Mouse (Mus musculus) CH12.LX (cell line): Measurements from ENCODE around the gene Arhgef17. TPM values are rescaled to one million over a fixed set of nuclear protein-coding genes. Genes with fewer than 3 reads are reported as not detected.

Source experiments
- DNase-seq: peaks from one replicate; pipeline ENCODE4 v3.0.0-alpha.2; 2013; ENCODE audit errors: extremely low read depth
- H3K27ac ChIP-seq: 2 replicates; pipeline ENCODE4 v1.5.1; 2012; ENCODE audit warnings: low read depth, mild to moderate bottlenecking, control low read depth, moderate library complexity; ENCODE audit not compliant: insufficient read depth
- H3K27me3 ChIP-seq: replicated peaks from 2 replicates; pipeline ENCODE3; 2012; ENCODE audit warnings: inconsistent platforms
- H3K36me3 ChIP-seq, 2 experiments: replicated peaks in 1 of 2; 2 replicates each; pipeline versions ENCODE3 to v1.6.1; 2012; ENCODE audit warnings: inconsistent platforms in 1 of 2, low read length in 1 of 2, mild to moderate bottlenecking in 1 of 2, mixed read lengths in 1 of 2, moderate library complexity in 1 of 2; ENCODE audit not compliant: control insufficient read depth in 1 of 2, insufficient read depth in 1 of 2
- H3K4me1 ChIP-seq, 2 experiments: 2 replicates each; pipeline ENCODE4 v1.6.1; 2012; ENCODE audit warnings: inconsistent platforms in 1 of 2, moderate library complexity in 1 of 2; ENCODE audit not compliant: insufficient read depth in 2 of 2, control insufficient read depth in 1 of 2
- H3K4me2 ChIP-seq: 2 replicates; pipeline ENCODE4 v1.6.1; 2012; ENCODE audit warnings: low read depth, mild to moderate bottlenecking, control low read depth; ENCODE audit not compliant: poor library complexity, insufficient read depth, severe bottlenecking
- H3K4me3 ChIP-seq, 3 experiments: fragments of 150-350 bp in 1 of 3; sonication (generic) in 1 of 3; replicated peaks in 1 of 3; 2 replicates each; pipeline versions ENCODE3 to v1.5.1; 2011 to 2012; ENCODE audit warnings: low read depth in 2 of 3, low read length in 2 of 3, mild to moderate bottlenecking in 2 of 3, moderate library complexity in 2 of 3, control low read depth in 1 of 3, improper control_type of control experiment in 1 of 3, inconsistent platforms in 1 of 3, mixed read lengths in 1 of 3; ENCODE audit not compliant: poor library complexity in 1 of 3
- H3K79me2 ChIP-seq: replicated peaks from 2 replicates; pipeline ENCODE4 v1.6.1; 2012; ENCODE audit warnings: mild to moderate bottlenecking, moderate library complexity; ENCODE audit not compliant: control insufficient read depth, poor library complexity, insufficient read depth, severe bottlenecking; ENCODE audit errors: extremely low read depth
- H3K9ac ChIP-seq: 2 replicates; pipeline ENCODE4 v1.6.1; 2012; ENCODE audit warnings: low read depth, mild to moderate bottlenecking, control low read depth, moderate library complexity; ENCODE audit not compliant: insufficient read depth
- H3K9me3 ChIP-seq: replicated peaks from 2 replicates; pipeline ENCODE3; 2012; ENCODE audit warnings: low read length, inconsistent platforms, mixed read lengths
- BHLHE40 ChIP-seq: IDR thresholded peaks from 2 replicates; pipeline ENCODE4 v1.6.1; 2011; ENCODE audit warnings: mild to moderate bottlenecking, low read depth, low read length, improper control_type of control experiment
- CHD1 ChIP-seq: IDR thresholded peaks from 2 replicates; pipeline ENCODE4 v1.6.1; 2012; ENCODE audit warnings: low read depth, low read length, improper control_type of control experiment, inconsistent platforms
- CHD2 ChIP-seq: IDR thresholded peaks from 2 replicates; pipeline ENCODE4 v1.6.1; 2011; ENCODE audit warnings: low read length, improper control_type of control experiment
- CTCF ChIP-seq, 2 experiments: IDR thresholded peaks in 1 of 2; conservative IDR thresholded peaks in 1 of 2; 2 replicates each; pipeline ENCODE4 v1.5.1; 2011 to 2012; ENCODE audit warnings: low read depth in 2 of 2, low read length in 2 of 2, improper control_type of control experiment in 1 of 2, inconsistent platforms in 1 of 2, mild to moderate bottlenecking in 1 of 2, moderate library complexity in 1 of 2
- E2F4 ChIP-seq: IDR thresholded peaks from 2 replicates; pipeline ENCODE4 v1.6.1; 2011; ENCODE audit warnings: low read depth, low read length, improper control_type of control experiment; ENCODE audit not compliant: insufficient replicate concordance
- ELF1 ChIP-seq: IDR thresholded peaks from 2 replicates; pipeline ENCODE4 v1.6.1; 2014; ENCODE audit warnings: low read depth, mild to moderate bottlenecking, inconsistent platforms, low read length, improper control_type of control experiment
- EP300 ChIP-seq: IDR thresholded peaks from 2 replicates; pipeline ENCODE4 v1.6.1; 2011; ENCODE audit warnings: low read length, improper control_type of control experiment
- ETS1 ChIP-seq: conservative IDR thresholded peaks from 2 replicates; pipeline ENCODE4 v1.6.1; 2012; ENCODE audit warnings: low read depth, mild to moderate bottlenecking, inconsistent platforms, low read length, improper control_type of control experiment, moderate library complexity
- GABPA ChIP-seq: IDR thresholded peaks from 2 replicates; pipeline ENCODE4 v1.6.1; 2012; ENCODE audit warnings: low read depth, low read length, improper control_type of control experiment, inconsistent platforms; ENCODE audit not compliant: insufficient replicate concordance
- HCFC1 ChIP-seq: IDR thresholded peaks from 2 replicates; pipeline ENCODE4 v1.6.1; 2012; ENCODE audit warnings: low read depth, mild to moderate bottlenecking, inconsistent platforms, low read length, improper control_type of control experiment
- IRF4 ChIP-seq: IDR thresholded peaks from 2 replicates; pipeline ENCODE4 v1.6.1; 2014; ENCODE audit warnings: low read depth, mild to moderate bottlenecking, inconsistent platforms, low read length, improper control_type of control experiment
- JUN ChIP-seq: IDR thresholded peaks from 2 replicates; pipeline ENCODE4 v1.6.1; 2011; ENCODE audit warnings: low read depth, mild to moderate bottlenecking, low read length, improper control_type of control experiment, moderate library complexity; ENCODE audit not compliant: insufficient read depth
- JUND ChIP-seq: conservative IDR thresholded peaks from 2 replicates; pipeline ENCODE4 v1.6.1; 2011; ENCODE audit warnings: low read depth, low read length, improper control_type of control experiment
- KAT2A ChIP-seq: IDR thresholded peaks from 2 replicates; pipeline ENCODE4 v1.6.1; 2012; ENCODE audit warnings: low read length, improper control_type of control experiment, inconsistent platforms; ENCODE audit not compliant: insufficient replicate concordance
- MAFK ChIP-seq: IDR thresholded peaks from 2 replicates; pipeline ENCODE4 v1.6.1; 2011; ENCODE audit warnings: low read length, improper control_type of control experiment; ENCODE audit not compliant: insufficient replicate concordance
- MAX ChIP-seq: IDR thresholded peaks from 2 replicates; pipeline ENCODE4 v1.6.1; 2011; ENCODE audit warnings: low read length, improper control_type of control experiment
- MAZ ChIP-seq: IDR thresholded peaks from 2 replicates; pipeline ENCODE4 v1.6.1; 2012; ENCODE audit warnings: low read depth, mild to moderate bottlenecking, inconsistent platforms, low read length, improper control_type of control experiment, moderate library complexity
- MEF2A ChIP-seq: IDR thresholded peaks from 2 replicates; pipeline ENCODE4 v1.6.1; 2014; ENCODE audit warnings: low read depth, mild to moderate bottlenecking, inconsistent platforms, low read length, improper control_type of control experiment, borderline replicate concordance
- MXI1 ChIP-seq: IDR thresholded peaks from 2 replicates; pipeline ENCODE4 v1.6.1; 2011; ENCODE audit warnings: mild to moderate bottlenecking, low read depth, low read length, improper control_type of control experiment
- MYC ChIP-seq: IDR thresholded peaks from 2 replicates; pipeline ENCODE4 v1.6.1; 2011; ENCODE audit warnings: low read depth, mild to moderate bottlenecking, improper control_type of control experiment, low read length
- NELFE ChIP-seq: IDR thresholded peaks from 2 replicates; pipeline ENCODE4 v1.6.1; 2011; ENCODE audit warnings: low read depth, low read length, improper control_type of control experiment
- NRF1 ChIP-seq: IDR thresholded peaks from 2 replicates; pipeline ENCODE4 v1.6.1; 2014; ENCODE audit warnings: low read depth, mild to moderate bottlenecking, inconsistent platforms, low read length, improper control_type of control experiment, moderate library complexity
- PAX5 ChIP-seq: IDR thresholded peaks from 2 replicates; pipeline ENCODE4 v1.6.1; 2012; ENCODE audit warnings: low read length, inconsistent platforms, mixed read lengths
- POLR2A ChIP-seq: IDR thresholded peaks from 2 replicates; pipeline ENCODE4 v1.6.1; 2011; ENCODE audit warnings: low read depth, mild to moderate bottlenecking, improper control_type of control experiment, low read length
- POLR2AphosphoS2 ChIP-seq: IDR thresholded peaks from 2 replicates; pipeline ENCODE4 v1.6.1; 2011; ENCODE audit warnings: low read depth, low read length, improper control_type of control experiment
- RAD21 ChIP-seq: IDR thresholded peaks from 2 replicates; pipeline ENCODE4 v1.6.1; 2011; ENCODE audit warnings: low read depth, mild to moderate bottlenecking, low read length, improper control_type of control experiment, moderate library complexity
- RCOR1 ChIP-seq: conservative IDR thresholded peaks from 2 replicates; pipeline ENCODE4 v1.6.1; 2012; ENCODE audit warnings: low read depth, mild to moderate bottlenecking, inconsistent platforms, low read length, improper control_type of control experiment
- SIN3A ChIP-seq: IDR thresholded peaks from 2 replicates; pipeline ENCODE4 v1.6.1; 2012; ENCODE audit warnings: low read length, improper control_type of control experiment, inconsistent platforms
- SMC3 ChIP-seq: IDR thresholded peaks from 2 replicates; pipeline ENCODE4 v1.6.1; 2011; ENCODE audit warnings: low read depth, low read length, improper control_type of control experiment
- TBP ChIP-seq: conservative IDR thresholded peaks from 2 replicates; pipeline ENCODE4 v1.6.1; 2011; ENCODE audit warnings: low read depth, low read length, improper control_type of control experiment
- TCF12 ChIP-seq: IDR thresholded peaks from 2 replicates; pipeline ENCODE4 v1.6.1; 2014; ENCODE audit warnings: low read depth, mild to moderate bottlenecking, inconsistent platforms, low read length, improper control_type of control experiment
- UBTF ChIP-seq: IDR thresholded peaks from 2 replicates; pipeline ENCODE4 v1.6.1; 2012; ENCODE audit warnings: low read depth, mild to moderate bottlenecking, inconsistent platforms, low read length, improper control_type of control experiment, moderate library complexity
- USF1 ChIP-seq: IDR thresholded peaks from 2 replicates; pipeline ENCODE4 v1.6.1; 2014; ENCODE audit warnings: low read depth, mild to moderate bottlenecking, inconsistent platforms, low read length, improper control_type of control experiment
- USF2 ChIP-seq: conservative IDR thresholded peaks from 2 replicates; pipeline ENCODE4 v1.6.1; 2011; ENCODE audit warnings: low read depth, low read length, improper control_type of control experiment
- ZC3H11A ChIP-seq: IDR thresholded peaks from 2 replicates; pipeline ENCODE4 v1.6.1; 2012; ENCODE audit warnings: low read depth, mild to moderate bottlenecking, inconsistent platforms, low read length, improper control_type of control experiment
- ZKSCAN1 ChIP-seq: IDR thresholded peaks from 2 replicates; pipeline ENCODE4 v1.6.1; 2012; ENCODE audit warnings: low read depth, inconsistent platforms, low read length, improper control_type of control experiment, borderline replicate concordance
- ZMIZ1 ChIP-seq: IDR thresholded peaks from 2 replicates; pipeline ENCODE4 v1.6.1; 2012; ENCODE audit warnings: low read depth, mild to moderate bottlenecking, inconsistent platforms, low read length, improper control_type of control experiment
- ZNF384 ChIP-seq: IDR thresholded peaks from 2 replicates; pipeline ENCODE4 v1.6.1; 2012; ENCODE audit warnings: low read depth, low read length, improper control_type of control experiment, inconsistent platforms
- dilution Hi-C: fragments of 300-500 bp; cut with MboI; formaldehyde crosslinking; loops from 2 replicates; pipeline ENCODE4 v1.14.3; 2020; ENCODE audit warnings: low sequenced_read_pairs; ENCODE audit not compliant: extremely low pct_unique_long_range_greater_than_20kb, extremely low pct_ligation_motif_present
- in situ Hi-C: fragments of 300-500 bp; cut with MboI; formaldehyde crosslinking; loops from 3 replicates; pipeline ENCODE4 v1.14.3; 2019; ENCODE audit warnings: low sequenced_read_pairs, low pct_ligation_motif_present, low pct_unique_long_range_greater_than_20kb, mixed read lengths
- polyA plus RNA-seq: library from polyadenylated mRNA; unstranded; fragments of >175 nt; gene quantifications from 2 replicates; pipeline ENCODE4 v1.2.1, GENCODE M21; 2012; ENCODE audit warnings: low read depth; ENCODE audit not compliant: insufficient read length
- total RNA-seq, 2 experiments: library from RNA; depleted of rRNA; stranded (reverse); fragments of 300-350 nt in 1 of 2; fragments of >200 nt in 1 of 2; gene quantifications; 2 replicates each; pipeline ENCODE4 v1.2.3; 2012 to 2014

Gene Arhgef17
- total and polyA plus RNA-seq, 3 experiments = 2.3 to 6.7 (median 5.6) TPM

DNA sequence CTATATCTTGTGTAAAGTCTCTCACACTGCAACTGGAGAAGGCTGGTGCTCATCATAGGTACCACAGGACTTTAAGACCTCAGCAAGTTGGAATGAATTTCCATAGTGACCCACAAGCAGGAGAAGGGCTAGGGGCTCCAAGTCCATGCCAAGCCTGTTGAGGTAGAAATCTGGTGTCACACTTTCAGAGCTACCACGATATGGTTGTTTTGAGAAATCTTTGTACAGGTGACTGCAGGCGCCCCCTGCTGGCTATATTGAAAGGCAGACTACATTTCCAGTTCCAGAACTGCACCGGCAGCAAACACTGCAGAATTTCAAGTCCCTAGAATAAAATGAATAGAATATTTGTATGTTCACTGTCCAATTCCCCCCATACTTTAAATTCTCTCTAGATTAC is 65.2 kb downstream of the Arhgef17 start:
- Histone ChIP-seq H3K36me3 (peaks cover 0 to under 1% of the 10 kb centered on the region in 2 experiments), H3K4me3 (no peak overlapping the region), H3K79me2 (peaks cover 10% of the 10 kb centered on the region), H3K27ac (no peak overlapping the region), H3K4me1 (peaks cover 37 to 54% of the 10 kb centered on the region in 2 experiments), H3K9me3 (no peaks in the 10 kb centered on the region), H3K9ac (no peak overlapping the region), H3K4me2 (no peak overlapping the region), H3K27me3 (no peaks in the 10 kb centered on the region)
- peak; percentile 85 for DNase-seq
- TF ChIP-seq UBTF = no peak
- TF ChIP-seq TBP = no peak
- TF ChIP-seq USF1 = no peak
- no peak for TF ChIP-seq MEF2A
- TF ChIP-seq RCOR1 = no peak
- peak; percentile 44; the same call in 1 of the 2 replicates for TF ChIP-seq MYC
- no peak for TF ChIP-seq CHD1
- no peak for TF ChIP-seq POLR2AphosphoS2
- TF ChIP-seq IRF4 = no peak
- 0 out of 2 replicates have a peak, but pooled peaks have one; percentile 8 for TF ChIP-seq ELF1
- TF ChIP-seq MAX = no peak
- TF ChIP-seq PAX5 = no peak
- TF ChIP-seq NELFE = no peak
- no peak for TF ChIP-seq MXI1
- peak; percentile 78 for TF ChIP-seq RAD21
- TF ChIP-seq MAZ = no peak
- TF ChIP-seq JUND = no peak; the same call in 1 of the 2 replicates
- TF ChIP-seq ZNF384 = no peak
- no peak for TF ChIP-seq MAFK
- TF ChIP-seq CHD2 = no peak
- TF ChIP-seq E2F4 = no peak
- no peak for TF ChIP-seq USF2
- no peak for TF ChIP-seq EP300
- TF ChIP-seq HCFC1 = no peak
- peak; percentile 77 to 92 for TF ChIP-seq CTCF (conservative IDR thresholded peaks at IDR 0.05 in 1 of 2, IDR thresholded peaks at IDR 0.05 in 1 of 2; ENCODE audit: low read depth in 2 of 2, low read length in 2 of 2)
- TF ChIP-seq ZKSCAN1 = no peak
- TF ChIP-seq JUN = no peak
- TF ChIP-seq TCF12 = no peak
- TF ChIP-seq SIN3A = peak; percentile 46; the same call in 1 of the 2 replicates
- TF ChIP-seq NRF1 = no peak
- TF ChIP-seq POLR2A = no peak
- TF ChIP-seq SMC3 = peak; percentile 93
- TF ChIP-seq KAT2A = no peak
- TF ChIP-seq BHLHE40 = no peak
- TF ChIP-seq GABPA = no peak
- TF ChIP-seq ZC3H11A = peak; percentile 50; the same call in 1 of the 2 replicates
- no peak for TF ChIP-seq ZMIZ1
- TF ChIP-seq ETS1 = no peak
- in situ Hi-C loops = no loop called here
- dilution Hi-C loops = no loop called here
